Mouse (Mus musculus) regulatory T cell (primary cell): ENCODE measurements around the gene Epb41.

Source experiments
- in situ Hi-C: fragments of 300-600 bp; cut with MboI, MseI; formaldehyde crosslinking; loops from one replicate; pipeline ENCODE4 v1.15.1; 2025; ENCODE audit warnings: high pct_unique_total_duplicates

Epb41 gene

DNA sequence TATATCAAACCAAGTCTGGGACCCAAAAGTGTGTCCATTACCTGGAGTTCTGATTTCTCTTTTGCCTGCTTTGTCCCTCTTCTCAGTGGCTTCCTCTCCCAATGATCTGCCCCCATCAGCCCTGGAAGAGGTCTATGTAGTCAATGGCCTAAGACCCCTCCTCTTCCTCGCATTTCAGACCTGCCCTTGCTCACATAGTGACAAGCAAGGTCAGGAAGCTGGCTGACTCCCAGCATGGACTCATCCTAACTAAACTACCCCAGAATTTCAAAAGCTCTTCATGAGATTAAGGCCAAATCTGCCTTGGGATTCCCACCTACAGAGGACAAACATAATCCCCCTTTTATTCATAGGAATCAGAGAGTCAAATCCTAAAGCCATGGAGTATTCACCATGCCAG is 675 bp upstream of the Epb41 start:
- in situ Hi-C loops: no loop called here

DNA sequence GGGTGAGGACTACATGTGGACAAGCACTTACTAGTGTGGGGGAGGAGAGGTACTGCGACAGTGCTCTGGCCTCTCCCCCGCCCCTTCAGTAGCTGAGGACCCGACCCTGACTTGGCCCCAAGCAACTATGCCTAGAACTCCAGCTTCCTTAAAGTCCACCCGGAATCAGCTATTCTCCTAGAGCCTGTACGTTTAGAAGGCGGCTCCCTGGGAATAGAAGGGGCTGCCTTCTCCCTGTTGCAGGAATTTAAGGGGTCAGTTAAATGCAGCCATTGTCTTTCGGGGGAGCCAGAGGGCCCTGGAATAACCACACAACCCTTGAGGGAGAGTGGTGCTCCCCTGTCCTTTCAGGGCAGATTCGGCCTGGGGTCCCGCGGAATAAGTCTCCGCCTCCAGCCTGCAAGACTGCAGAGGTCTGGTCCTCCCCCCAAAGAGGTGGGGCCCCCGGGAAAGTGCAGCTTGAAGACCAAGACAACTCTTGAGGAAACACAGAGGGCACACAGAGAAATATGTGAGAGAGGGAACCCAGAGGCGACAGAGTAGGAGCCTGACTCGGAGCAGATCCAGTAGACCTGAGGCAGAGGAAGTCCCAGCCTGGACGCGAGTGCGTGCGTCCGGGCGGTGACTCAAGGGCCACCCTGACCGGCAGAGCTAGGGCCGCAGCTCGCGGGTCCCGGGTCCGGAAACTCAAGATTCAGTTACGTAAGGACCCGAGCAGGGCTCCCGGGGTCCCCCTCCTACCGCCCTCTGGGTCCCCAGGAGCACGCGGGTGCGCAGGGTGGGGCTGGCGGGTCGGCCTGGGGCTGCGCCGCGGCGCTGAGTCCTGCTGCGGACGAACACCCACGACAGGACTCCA is 816 bp downstream of the Epb41 start, which contains the start of gene Gm10300:
Gm10300 (plus strand) TSS at position 621 of the 856 bp plus-strand sequence.
- in situ Hi-C loops: no loop called here

DNA sequence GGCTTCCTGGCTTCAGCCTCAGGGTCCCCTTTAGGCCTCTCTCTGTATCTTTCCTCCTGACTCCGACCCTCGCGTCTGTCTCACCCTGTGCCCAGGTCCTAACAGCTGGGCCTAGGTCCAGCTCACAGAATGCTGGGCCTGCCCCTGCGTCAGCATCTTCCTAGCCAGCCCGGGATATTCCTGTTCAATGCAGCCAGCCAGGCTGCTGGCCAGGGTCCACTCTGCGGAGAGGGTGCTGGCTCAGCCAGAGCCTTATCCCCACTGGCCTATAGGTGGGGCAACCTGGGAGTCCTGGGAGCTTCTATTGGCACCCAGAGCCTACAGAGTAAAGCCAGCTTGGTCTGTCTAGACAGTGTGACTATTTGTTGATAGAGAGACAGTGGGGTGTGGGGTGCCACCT is 2.2 kb downstream of the Epb41 start:
- in situ Hi-C loops: no loop called here

DNA sequence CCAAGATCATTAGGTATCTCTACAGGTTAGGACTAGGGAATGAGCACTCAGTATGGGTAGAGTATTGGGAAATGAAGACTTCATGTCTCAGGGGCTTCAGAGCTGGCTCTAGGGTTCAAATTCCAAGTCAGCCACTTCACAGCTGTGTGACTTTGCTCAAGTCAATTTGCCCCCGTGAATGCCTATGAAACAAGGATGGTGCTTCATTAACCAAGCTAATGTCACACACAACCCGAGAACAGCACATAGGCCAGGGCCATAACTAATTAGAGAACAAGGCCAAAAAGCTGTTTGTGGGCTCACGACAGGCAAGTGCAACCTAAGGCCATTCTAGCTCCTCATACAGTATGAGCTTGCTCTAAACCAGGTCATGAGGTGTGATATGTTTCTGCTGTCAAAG is 3.0 kb downstream of the Epb41 start:
- in situ Hi-C loops: no loop called here

DNA sequence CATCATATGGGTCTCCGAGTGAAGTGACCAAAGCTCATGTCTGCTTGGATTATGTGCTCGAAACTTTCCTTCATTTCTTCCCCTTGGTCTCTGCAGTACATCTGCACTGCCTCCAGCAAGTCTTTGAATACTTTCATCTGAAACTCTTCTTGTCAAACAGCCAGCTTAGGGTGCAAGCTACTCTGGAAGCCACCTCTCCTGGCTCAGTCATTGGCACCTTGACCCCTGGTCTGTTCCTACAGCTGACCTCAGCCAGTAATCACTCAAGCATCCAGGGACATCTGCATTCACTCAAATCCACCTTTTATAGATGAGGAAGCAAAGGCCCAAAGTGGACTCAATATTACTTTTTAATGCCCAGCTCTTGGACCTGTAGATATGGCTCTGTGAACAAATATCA is 3.4 kb downstream of the Epb41 start:
- in situ Hi-C loops: no loop called here

DNA sequence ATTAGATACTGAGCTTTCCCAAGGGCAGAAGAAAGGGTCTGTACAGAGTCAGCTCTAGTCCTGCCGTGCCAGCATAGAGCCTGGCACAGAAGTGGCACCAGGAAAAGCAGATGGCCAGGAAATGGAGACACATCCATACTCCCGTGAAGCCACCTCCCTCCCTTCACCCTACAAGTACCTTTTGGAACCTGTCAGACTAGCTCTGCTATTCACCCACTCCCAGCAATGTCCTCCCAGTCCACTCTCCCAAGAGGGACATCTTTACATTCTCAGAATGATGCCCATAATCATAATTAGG is 7.2 kb downstream of the Epb41 start:
- in situ Hi-C loops: no loop called here

DNA sequence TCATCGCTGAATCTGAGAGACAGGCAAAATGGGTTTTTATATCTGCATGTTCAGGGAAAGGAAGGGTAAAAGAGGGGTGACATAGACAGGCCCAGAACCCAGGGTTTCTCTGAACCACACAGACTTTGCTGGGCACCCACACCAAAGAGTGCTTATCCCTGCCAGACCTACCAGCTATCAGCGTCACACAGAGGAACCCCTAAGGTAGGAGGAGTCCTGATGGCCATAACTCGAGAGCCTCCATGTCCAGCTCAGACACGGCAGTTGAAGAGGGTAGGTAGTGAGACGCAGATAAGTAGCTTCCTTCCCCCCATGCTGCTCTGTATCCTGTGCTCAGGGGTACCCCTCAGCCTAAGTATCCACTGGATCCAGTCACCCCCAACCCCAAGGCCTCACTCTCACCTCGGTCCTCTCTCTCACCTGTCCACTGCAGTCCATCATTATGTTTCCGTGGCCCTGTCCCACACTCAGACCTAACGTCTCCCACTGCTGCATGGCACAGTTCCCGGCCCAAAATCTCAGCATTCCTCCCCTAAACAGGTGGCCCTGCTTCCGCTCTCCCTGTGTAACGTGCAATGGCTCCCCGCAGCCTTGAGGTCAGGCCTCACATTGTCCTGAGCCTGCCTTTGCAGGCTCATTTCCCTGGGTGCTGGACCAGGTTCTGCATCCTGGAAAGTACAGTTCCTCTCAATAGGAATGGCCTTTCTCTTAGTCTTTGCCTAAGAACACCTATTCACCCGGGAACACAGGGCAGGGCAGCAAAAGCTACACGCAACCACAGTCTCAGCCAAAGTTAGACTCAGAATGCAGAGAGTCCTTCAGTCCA is 7.8 kb downstream of the Epb41 start:
- in situ Hi-C loops: no loop called here

DNA sequence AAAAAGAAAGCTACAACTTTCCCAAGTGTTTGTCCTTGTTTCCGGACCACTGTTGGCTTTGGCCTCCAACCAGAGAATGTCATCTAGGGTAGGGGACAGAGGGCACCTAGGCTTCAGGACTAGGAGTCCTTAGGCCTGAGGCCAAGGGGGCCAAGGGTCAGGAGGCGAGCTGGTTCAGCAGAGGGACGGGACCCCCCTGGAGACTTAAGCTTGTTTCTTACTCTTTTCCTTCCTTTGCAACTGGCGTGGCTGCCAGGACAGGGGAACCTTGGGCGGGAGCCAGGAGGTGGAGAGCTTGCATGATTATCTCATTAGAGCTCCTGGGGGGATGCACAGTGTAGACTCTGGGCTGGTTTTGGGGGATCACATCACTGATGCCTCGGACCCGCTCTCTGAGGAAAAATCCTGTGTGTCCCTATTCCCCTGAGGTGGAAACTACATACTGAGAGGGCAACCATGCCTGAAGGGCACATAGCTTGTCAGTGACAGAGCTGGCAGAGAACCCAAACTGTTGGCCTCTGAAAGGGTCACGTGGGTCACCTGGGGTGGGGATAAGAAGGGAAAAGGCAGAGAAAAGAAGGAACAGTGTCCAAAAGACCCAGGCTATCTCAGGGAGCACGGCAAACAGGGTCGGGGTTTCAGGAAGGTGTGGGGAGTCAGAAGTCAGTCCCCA is 8.9 kb downstream of the Epb41 start:
- in situ Hi-C loops: no loop called here

DNA sequence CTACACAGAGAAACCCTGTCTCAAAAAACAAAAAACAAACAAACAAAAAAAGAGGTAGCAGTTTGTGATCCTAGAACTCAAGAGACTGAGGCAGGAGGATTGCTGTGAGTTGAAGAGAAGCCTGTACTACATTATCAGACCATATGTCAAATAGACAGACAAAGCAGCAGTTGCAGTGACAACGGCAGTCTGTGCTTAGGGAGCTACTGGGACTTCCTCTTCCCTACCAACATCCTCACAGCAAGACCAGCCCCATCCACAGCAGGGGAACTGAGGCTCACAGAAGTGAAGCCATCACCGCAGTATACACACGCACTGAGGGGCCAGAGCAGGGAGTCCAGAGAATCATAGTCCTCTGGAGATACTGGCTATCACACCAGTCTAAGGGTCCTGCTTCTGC is 9.5 kb downstream of the Epb41 start:
- in situ Hi-C loops: no loop called here

DNA sequence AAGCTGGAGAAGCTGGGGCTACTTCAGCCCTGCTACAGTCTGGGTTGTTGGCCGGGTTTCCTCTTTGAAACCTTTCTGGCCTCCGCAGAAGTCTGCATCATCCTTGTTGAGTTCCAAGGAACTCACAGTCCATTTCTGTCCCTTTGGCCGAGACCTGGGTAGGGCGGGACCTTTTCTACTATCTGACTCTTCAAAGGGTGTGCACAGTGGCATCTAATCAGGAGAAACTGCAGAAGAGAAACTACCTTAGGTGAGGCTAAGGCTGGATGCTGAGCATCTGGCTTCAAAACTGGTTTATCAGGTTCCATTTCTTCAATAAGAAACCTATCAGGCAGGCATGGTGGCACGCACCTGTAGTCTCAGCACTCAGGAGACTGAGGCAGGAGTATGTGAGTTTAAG is 10.6 kb downstream of the Epb41 start:
- in situ Hi-C loops: no loop called here

DNA sequence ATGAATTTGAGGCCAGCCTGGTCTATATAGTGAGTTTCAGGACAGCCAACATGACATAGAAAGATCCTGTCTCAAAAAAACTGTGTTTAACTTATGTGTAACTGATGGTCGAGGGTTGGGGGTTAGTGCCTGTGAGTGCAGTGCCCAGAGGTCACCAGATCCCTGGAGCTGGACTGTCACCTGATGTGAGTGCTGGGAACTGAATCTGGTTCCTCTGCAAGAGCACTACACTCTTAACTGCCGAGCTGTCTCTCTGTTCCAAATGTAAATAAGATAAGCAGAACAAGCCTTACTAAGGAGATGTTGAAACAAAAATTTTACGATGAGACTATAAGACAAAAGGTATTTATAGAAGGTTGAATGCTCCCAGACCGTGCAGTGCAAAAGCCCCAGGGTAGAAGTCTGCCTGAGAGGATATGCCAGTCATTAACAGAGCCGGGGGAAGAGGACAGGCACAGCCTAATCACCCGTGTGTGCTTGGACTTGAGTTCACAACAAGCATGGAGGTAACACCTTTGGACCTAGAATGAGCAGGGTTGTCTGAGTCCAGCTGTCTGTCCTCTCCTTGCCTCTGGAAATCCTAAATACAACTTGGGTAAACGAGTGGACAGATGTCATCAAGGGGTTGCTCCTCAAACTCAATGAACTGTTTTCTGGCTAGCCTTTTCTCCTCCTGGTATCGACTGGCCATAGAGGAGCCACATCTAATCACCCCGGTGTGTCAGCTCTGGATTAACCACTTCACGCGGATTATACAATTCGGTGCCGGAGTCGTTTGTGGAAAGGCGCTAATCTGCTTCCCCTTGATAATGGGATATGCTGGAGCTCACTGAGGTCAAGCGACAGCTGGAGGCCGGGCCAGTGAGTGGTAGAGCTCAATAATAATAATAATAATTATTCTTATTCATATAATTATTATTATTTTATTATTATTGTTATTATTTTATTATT is 11.9 kb downstream of the Epb41 start:
- in situ Hi-C loops: no loop called here

DNA sequence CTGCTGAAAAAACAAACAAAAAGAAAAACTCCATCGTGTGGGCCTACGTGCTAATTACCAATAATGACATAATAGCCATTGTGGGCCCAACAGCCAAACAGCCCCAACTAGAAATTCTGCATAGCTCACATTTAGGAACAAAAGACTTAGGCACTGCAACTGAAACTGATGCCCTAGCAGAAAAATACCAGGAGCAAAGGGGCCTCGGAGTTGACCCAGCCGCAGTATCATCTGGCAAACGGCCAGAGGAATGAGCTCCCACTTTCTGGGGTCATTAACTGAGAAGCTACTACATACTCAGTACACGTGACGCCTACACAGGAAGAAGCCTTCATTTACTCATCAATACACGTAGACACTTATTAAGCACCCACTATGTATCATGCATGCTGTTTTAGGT is 12.8 kb downstream of the Epb41 start:
- in situ Hi-C loops: no loop called here

DNA sequence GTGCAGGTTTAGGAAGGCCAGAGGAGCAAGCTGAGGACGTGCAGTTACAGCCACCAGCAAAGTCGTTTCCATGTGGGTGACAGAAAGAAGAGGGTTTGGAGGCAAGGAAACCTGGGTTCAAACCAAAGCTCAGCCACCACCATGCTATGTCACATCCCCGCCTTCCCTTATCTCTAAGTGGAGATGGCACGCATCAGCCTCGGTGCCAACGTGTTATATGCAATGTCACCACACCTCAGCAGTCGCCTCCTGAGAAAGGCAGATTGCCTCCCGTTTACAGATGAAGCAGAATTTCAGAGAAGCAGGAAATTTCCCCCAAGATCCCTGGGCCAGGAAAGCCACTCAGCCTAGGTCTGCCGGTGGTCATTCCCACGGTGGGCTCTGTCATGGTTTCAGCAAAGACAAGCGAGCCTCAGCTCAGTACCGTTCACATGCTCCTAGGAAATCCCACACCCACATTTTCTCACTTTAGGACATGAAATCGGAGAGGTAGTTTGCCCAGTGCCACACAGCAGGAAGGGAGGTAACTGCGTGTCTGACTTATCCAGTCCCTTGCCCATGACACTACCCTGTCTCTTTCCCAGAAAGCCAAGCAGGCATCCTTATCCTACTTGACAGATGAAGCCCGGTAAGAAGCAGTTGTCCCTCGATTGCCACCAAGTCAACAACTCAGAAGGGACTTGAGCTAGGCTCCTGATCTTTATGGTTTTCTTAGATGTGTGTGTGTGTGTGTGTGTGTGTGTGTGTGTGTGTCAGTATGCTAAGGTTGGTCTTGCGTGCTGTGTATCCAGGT is 14.9 kb downstream of the Epb41 start:
- in situ Hi-C loops: no loop called here

DNA sequence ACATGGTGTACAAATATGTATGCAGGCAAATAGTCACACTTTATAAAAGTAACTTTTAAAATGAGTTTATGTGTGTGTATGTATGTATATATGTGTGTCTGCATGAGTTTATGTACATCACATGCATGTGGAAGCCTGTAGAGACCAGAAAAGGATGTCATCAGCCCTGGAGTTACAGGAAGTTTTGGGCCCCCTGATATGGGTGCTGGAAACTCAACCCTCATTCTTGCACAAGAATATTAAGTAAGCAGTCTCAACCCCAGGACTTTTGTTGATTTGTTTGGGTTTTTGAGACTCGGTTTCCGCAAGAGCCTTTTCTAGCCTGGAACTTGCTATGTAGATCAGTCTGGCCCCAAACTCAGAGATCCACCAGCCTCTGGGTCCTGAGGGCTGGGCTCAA is 15.6 kb downstream of the Epb41 start:
- in situ Hi-C loops: no loop called here

DNA sequence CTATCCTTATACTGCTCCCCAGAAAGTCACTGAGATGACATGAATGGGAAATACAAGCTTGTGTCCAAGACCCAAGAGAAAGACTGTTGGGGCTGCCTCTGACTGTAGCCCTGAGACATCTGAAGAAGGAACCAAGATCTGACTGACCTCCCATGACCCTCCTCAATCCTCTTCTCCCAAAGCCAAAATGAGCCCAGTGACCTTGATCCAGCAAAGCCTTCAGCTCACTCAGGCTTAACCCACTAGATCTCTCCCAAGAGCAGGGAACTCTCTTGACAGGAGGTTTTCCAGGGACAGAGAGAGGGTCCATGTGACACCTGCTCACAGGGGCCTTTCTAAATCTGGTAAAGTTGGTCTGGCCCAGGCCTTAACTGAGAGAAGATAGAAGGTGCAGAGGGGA is 17.8 kb downstream of the Epb41 start:
- in situ Hi-C loops: no loop called here

DNA sequence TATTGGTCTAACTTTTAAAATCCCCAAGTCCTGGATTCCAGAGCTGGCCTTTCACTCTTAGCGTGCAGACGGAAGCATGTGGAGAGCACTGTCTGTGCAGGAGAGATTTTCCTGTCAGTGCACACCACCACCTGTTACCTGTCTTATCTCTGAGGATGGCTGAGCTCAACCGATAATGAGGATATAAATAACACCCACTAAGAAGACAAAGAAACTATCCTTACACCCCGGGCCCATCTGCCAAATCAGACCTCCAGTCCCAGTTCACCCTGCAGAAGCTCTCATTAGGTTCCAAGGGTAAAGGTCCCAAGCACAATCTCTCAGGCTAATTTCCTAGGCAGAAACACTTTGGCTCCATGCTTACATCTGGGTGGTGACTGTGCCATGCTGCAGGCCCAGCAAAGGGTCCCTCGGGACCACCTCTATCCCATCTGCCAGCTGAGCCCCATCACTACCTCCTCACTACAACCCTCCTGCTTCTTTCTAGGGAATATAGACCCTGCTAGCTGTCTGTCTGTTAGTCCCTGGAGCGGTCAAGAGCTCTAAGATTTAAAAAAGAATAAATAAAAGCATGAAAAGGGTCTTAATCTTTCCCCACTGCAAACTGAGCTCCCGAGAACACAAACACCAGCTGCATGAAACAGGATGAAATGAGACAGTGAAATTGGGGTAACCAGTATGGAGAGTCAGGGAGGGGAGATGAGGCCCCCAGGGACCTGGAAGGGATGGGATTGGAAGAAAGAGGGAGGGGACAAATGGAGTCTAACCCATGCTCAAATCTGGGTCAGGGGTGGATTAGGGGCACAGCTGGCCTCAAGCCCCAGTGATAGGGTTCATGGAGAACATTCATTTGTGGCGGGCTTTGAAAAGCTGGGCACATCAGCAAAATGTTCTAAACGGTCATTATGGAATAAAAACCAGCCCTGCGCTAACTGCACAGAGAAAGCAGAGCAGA is 23.5 kb downstream of the Epb41 start:
- in situ Hi-C loops: no loop called here

DNA sequence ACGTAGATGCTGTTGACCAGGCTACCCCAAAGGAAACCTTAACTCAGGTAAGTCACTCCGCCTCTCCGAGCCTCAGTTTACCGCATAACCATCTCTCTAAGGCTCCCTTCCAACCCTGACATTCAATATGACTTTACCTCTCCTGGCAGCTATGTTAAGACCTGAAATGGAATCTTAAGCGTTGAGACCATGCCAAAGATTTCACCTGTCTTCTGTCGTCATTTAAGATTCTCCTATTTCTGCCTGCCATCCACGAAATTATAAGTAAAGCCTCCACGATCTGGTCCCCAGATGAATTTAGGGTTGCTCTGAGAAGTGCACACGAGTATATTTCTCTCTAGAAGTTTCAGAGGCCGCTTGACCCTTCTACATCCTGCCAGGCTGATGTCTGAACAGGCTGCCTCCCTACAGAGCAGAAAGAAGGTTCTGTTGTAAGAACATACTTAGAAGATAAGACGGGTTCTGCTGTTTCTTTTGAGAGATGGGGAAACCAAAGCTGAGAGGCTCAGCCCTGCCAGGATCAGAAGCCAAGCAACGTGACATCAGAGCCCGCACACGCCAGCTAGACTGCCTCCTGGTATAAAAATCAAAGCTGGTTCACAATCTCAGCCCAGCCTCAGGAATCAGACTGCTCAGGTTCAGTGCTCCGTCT is 25.4 kb downstream of the Epb41 start:
- in situ Hi-C loops: loop anchor here (25.0 kb wide), 1 partner anchor 1137 kb away; the partner anchor contains the start of gene Laptm5

DNA sequence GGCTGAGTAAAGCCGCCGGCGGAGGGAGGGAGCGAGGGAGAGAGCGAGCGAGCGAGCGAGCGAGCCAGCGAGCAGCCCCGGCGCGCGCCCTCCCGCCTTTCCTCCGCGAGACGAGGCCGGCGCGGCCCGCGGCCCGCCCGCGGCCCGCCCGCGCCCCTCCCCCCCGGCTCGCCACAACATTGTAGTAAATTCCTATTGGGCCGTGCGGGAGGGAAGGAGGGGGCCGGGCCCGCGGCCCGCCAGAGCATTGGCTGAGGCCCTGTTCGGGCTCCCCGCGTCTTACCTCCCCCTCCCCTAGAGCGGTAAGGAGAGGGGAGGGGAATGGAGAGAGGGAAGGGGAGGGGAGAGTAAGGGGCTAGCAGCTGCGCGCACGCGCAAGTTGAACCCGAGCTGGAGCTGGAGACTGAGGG is 26.1 kb downstream of the Epb41 start:
- in situ Hi-C loops: loop anchor here (25.0 kb wide), 1 partner anchor 1137 kb away; the partner anchor contains the start of gene Laptm5
